Comparison of ENCODE assay signal across 19 mouse cellular contexts in genomic region chr1:70442209-70443080, GRCm38 (mm10).
DNase-seq lines count a peak whose midpoint lies in the region; ATAC-seq lines count a peak whose summit lies in the region.
"Had no signal": no experiment of that assay in that cellular context is flagged by ENCODE, and none has a peak within 500 bp of the region (broad histone marks: within the 10 kb centered on the region; RNA-seq: fewer than 3 reads in every experiment).

No protein-coding gene starts in this region.

- peak; percentile 75 for ATAC-seq in forebrain, embryonic 12.5 days (ENCODE audit: low FRiP score)
- ATAC-seq in hindbrain, embryonic 14.5 days (ENCODE audit: low FRiP score), result peak; percentile 55; the same call in 1 of the 2 replicates
- peak; percentile 77; the same call in 1 of the 2 replicates for ATAC-seq in midbrain, embryonic 16.5 days
- ATAC-seq: CD4-positive, CD25-positive, alpha-beta regulatory T cell, adult 4 months had no signal

- H3K27ac ChIP-seq in forebrain, embryonic 12.5 days, result peak overlapping the region; percentile 36; the same call in 1 of the 2 replicates
- H3K27ac ChIP-seq in hindbrain, embryonic 14.5 days, result peak overlapping the region; percentile 67
- H3K27ac ChIP-seq in midbrain, embryonic 16.5 days (ENCODE audit: low read length), result peak overlapping the region; percentile 36; the same call in 1 of the 2 replicates
- H3K27ac ChIP-seq: embryonic facial prominence, embryonic 12.5 days; kidney, postnatal 0 days; liver, embryonic 13.5 days; stomach, postnatal 0 days had no signal

- H3K4me2 ChIP-seq in forebrain, embryonic 12.5 days, result no peak overlapping the region
- peak overlapping the region; percentile 28 for H3K4me2 ChIP-seq in hindbrain, embryonic 14.5 days (replicated peaks)
- H3K4me2 ChIP-seq in midbrain, embryonic 16.5 days (ENCODE audit: low read length), result 0 out of 2 replicates have a peak overlapping the region, but pooled peaks have one; percentile 2
- H3K4me2 ChIP-seq: embryonic facial prominence, embryonic 12.5 days; liver, embryonic 13.5 days had no signal

- no peaks in the 10 kb centered on the region for H3K9me3 ChIP-seq in forebrain, embryonic 12.5 days
- H3K9me3 ChIP-seq in hindbrain, embryonic 14.5 days (ENCODE audit: control insufficient read depth, low read length), result no peaks in the 10 kb centered on the region
- H3K9me3 ChIP-seq in midbrain, embryonic 16.5 days (replicated peaks; ENCODE audit: control insufficient read depth, low read length, poor library complexity, severe bottlenecking), result no peaks in the 10 kb centered on the region
- H3K9me3 ChIP-seq: embryonic facial prominence, embryonic 12.5 days; G1E; liver, embryonic 13.5 days had no signal

- H3K4me1 ChIP-seq in forebrain, embryonic 12.5 days, result 0 out of 2 replicates have a peak, but pooled peaks cover 5% of the 10 kb centered on the region
- H3K4me1 ChIP-seq in hindbrain, embryonic 14.5 days (replicated peaks; ENCODE audit: control insufficient read depth, insufficient read depth, low read length), result peaks cover 6% of the 10 kb centered on the region; the same call in 1 of the 2 replicates
- H3K4me1 ChIP-seq in midbrain, embryonic 16.5 days (ENCODE audit: control insufficient read depth, insufficient read depth, low read length), result 0 out of 2 replicates have a peak, but pooled peaks cover 2% of the 10 kb centered on the region
- H3K4me1 ChIP-seq: embryonic facial prominence, embryonic 12.5 days; liver, embryonic 13.5 days had no signal

- no peaks in the 10 kb centered on the region for H3K36me3 ChIP-seq in forebrain, embryonic 12.5 days (replicated peaks)
- no peaks in the 10 kb centered on the region for H3K36me3 ChIP-seq in hindbrain, embryonic 14.5 days (replicated peaks; ENCODE audit: control insufficient read depth, insufficient read depth)
- H3K36me3 ChIP-seq in midbrain, embryonic 16.5 days (ENCODE audit: control insufficient read depth, insufficient read depth, low read length), result no peaks in the 10 kb centered on the region
- H3K36me3 ChIP-seq: embryonic facial prominence, embryonic 12.5 days; G1E; liver, embryonic 13.5 days had no signal

- peak; percentile 6 for DNase-seq in embryo, embryonic 11 days
- no peak for DNase-seq in embryo, embryonic 9.5 days (ENCODE audit: extremely low spot score)
- DNase-seq in hindbrain, embryonic 14.5 days (ENCODE audit: low spot score), result peak; percentile 59
- no peak for DNase-seq in ovary, adult 18-20 months (ENCODE audit: low spot score)
- DNase-seq in heart, adult 8-10 months (ENCODE audit: low spot score), result no peak
- DNase-seq in left cerebral cortex, postnatal 14 days (ENCODE audit: low spot score in 2 of 2), result no peak
- DNase-seq: cerebellum, adult 11 months; cerebellum, postnatal 36 days; heart, postnatal 4 days; kidney, adult 11 months; liver, embryonic 13.5 days; thymus, postnatal 14 days had no signal

- H3K27me3 ChIP-seq in forebrain, embryonic 12.5 days, result peaks cover 31% of the 10 kb centered on the region
- no peaks in the 10 kb centered on the region for H3K27me3 ChIP-seq in hindbrain, embryonic 14.5 days (ENCODE audit: control insufficient read depth, insufficient read depth, low read length)
- H3K27me3 ChIP-seq in midbrain, embryonic 16.5 days (ENCODE audit: control insufficient read depth, insufficient read depth, low read depth, low read length), result no peaks in the 10 kb centered on the region
- H3K27me3 ChIP-seq: embryonic facial prominence, embryonic 12.5 days; liver, embryonic 13.5 days had no signal

- no peak overlapping the region for H3K9ac ChIP-seq in forebrain, embryonic 12.5 days
- no peak overlapping the region for H3K9ac ChIP-seq in hindbrain, embryonic 14.5 days
- no peak overlapping the region for H3K9ac ChIP-seq in midbrain, embryonic 16.5 days (ENCODE audit: low read depth, low read length)
- H3K9ac ChIP-seq: embryonic facial prominence, embryonic 12.5 days; liver, embryonic 13.5 days had no signal

- intact Hi-C loops in left cerebral cortex, postnatal 14 days (cut with DNase I), result no loop called here

- H3K4me3 ChIP-seq in forebrain, embryonic 12.5 days (replicated peaks), result no peak overlapping the region
- no peak overlapping the region for H3K4me3 ChIP-seq in hindbrain, embryonic 14.5 days (replicated peaks; ENCODE audit: low read length)
- H3K4me3 ChIP-seq in midbrain, embryonic 16.5 days (ENCODE audit: low read depth, low read length), result no peak overlapping the region
- H3K4me3 ChIP-seq: embryonic facial prominence, embryonic 12.5 days; liver, embryonic 13.5 days had no signal

- 9% methylated on average over 9 of the region's 9 CpGs for WGBS in forebrain, embryonic 12.5 days
- WGBS in hindbrain, embryonic 14.5 days, result 22% methylated on average over 9 of the region's 9 CpGs
- WGBS in midbrain, embryonic 16.5 days, result 23% methylated on average over 9 of the region's 9 CpGs

Comparison
In these comparisons a context has a peak if more than half of its experiments do, and no peak if none do; other contexts are left out.
1. DNase-seq: peak in embryo, embryonic 11 days (single experiment) and hindbrain, embryonic 14.5 days (single experiment); none in embryo, embryonic 9.5 days (single experiment), ovary, adult 18-20 months (single experiment), heart, adult 8-10 months (single experiment) and left cerebral cortex, postnatal 14 days (0 of 2).
2. Peak in every context shown above with its lines, with median percentiles within 50 percentile points of each other: ATAC-seq and H3K27ac ChIP-seq.